Mouse (Mus musculus) MEL (cell line): ENCODE data around the gene Dnaaf5. TPM values are rescaled to one million over a fixed set of nuclear protein-coding genes. Genes with fewer than 3 reads are reported as not detected.

Experiments used
- DNase-seq: peaks from one replicate; pipeline ENCODE4 v3.0.0; 2011; ENCODE audit warnings: low read depth, low spot score
- H3K27ac ChIP-seq: 2 replicates; pipeline ENCODE4 v1.5.1; 2012; ENCODE audit warnings: low read depth, mild to moderate bottlenecking, control low read depth, low read length, moderate library complexity; ENCODE audit not compliant: control insufficient read depth
- H3K27me3 ChIP-seq, 2 experiments: fragments of 150-350 bp in 1 of 2; sonication (generic) in 1 of 2; 2 replicates each; pipeline ENCODE4 v1.6.1; 2012; ENCODE audit warnings: low read length in 2 of 2, mild to moderate bottlenecking in 2 of 2, improper control_type of control experiment in 1 of 2, moderate library complexity in 1 of 2; ENCODE audit not compliant: insufficient read depth in 2 of 2, control insufficient read depth in 1 of 2
- H3K36me3 ChIP-seq, 2 experiments: 2 replicates each; pipeline ENCODE4 v1.6.1; 2012 to 2014; ENCODE audit warnings: low read length in 2 of 2, improper control_type of control experiment in 1 of 2, inconsistent platforms in 1 of 2, mild to moderate bottlenecking in 1 of 2; ENCODE audit not compliant: insufficient read depth in 2 of 2, control insufficient read depth in 1 of 2
- H3K4me1 ChIP-seq, 2 experiments: fragments of 150-350 bp in 1 of 2; sonication (generic) in 1 of 2; 2 replicates each; pipeline ENCODE4 v1.6.1; 2012; ENCODE audit warnings: low read length in 2 of 2, improper control_type of control experiment in 1 of 2, mild to moderate bottlenecking in 1 of 2; ENCODE audit not compliant: insufficient read depth in 2 of 2, control insufficient read depth in 1 of 2
- H3K4me3 ChIP-seq, 2 experiments: fragments of 150-350 bp in 1 of 2; sonication (generic) in 1 of 2; 2 replicates each; pipeline ENCODE4 v1.5.1; 2012; ENCODE audit warnings: low read depth in 2 of 2, low read length in 2 of 2, mild to moderate bottlenecking in 2 of 2, moderate library complexity in 2 of 2, control low read depth in 1 of 2, improper control_type of control experiment in 1 of 2; ENCODE audit not compliant: control insufficient read depth in 1 of 2, insufficient read depth in 1 of 2
- H3K79me2 ChIP-seq: 2 replicates; pipeline ENCODE4 v1.6.1; 2012; ENCODE audit warnings: mild to moderate bottlenecking, low read length, moderate library complexity; ENCODE audit not compliant: control insufficient read depth, poor library complexity, insufficient read depth
- H3K9ac ChIP-seq: 2 replicates; pipeline ENCODE4 v1.6.1; 2012; ENCODE audit warnings: low read depth, mild to moderate bottlenecking, control low read depth, low read length, moderate library complexity; ENCODE audit not compliant: control insufficient read depth, poor library complexity, severe bottlenecking
- H3K9me3 ChIP-seq: fragments of 150-350 bp; sonication (generic); replicated peaks from 2 replicates; pipeline ENCODE4 v1.6.1; 2012; ENCODE audit warnings: mild to moderate bottlenecking, low read length, improper control_type of control experiment, moderate library complexity; ENCODE audit not compliant: insufficient read depth
- BHLHE40 ChIP-seq: IDR thresholded peaks from 2 replicates; pipeline ENCODE4 v1.6.1; 2012; ENCODE audit warnings: low read depth, mild to moderate bottlenecking, inconsistent platforms, low read length, improper control_type of control experiment, borderline replicate concordance
- CHD2 ChIP-seq: IDR thresholded peaks from 2 replicates; pipeline ENCODE4 v1.6.1; 2011; ENCODE audit warnings: low read length, improper control_type of control experiment
- E2F4 ChIP-seq: IDR thresholded peaks from 2 replicates; pipeline ENCODE4 v1.6.1; 2011; ENCODE audit warnings: low read depth, low read length, improper control_type of control experiment, borderline replicate concordance
- ELF1 ChIP-seq: IDR thresholded peaks from 2 replicates; pipeline ENCODE4 v1.6.1; 2014; ENCODE audit warnings: low read depth, mild to moderate bottlenecking, inconsistent platforms, low read length, improper control_type of control experiment, moderate library complexity
- EP300 ChIP-seq, 2 experiments: IDR thresholded peaks; 2 replicates each; pipeline ENCODE4 v1.6.1; 2011; ENCODE audit warnings: improper control_type of control experiment in 2 of 2, low read length in 2 of 2, low read depth in 1 of 2, mild to moderate bottlenecking in 1 of 2
- ETS1 ChIP-seq: IDR thresholded peaks from 2 replicates; pipeline ENCODE4 v1.6.1; 2012; ENCODE audit warnings: low read depth, mild to moderate bottlenecking, inconsistent platforms, low read length, improper control_type of control experiment, moderate library complexity
- GABPA ChIP-seq: IDR thresholded peaks from 2 replicates; pipeline ENCODE4 v1.6.1; 2012; ENCODE audit warnings: low read depth, mild to moderate bottlenecking, inconsistent platforms, low read length, improper control_type of control experiment, moderate library complexity
- GATA1 ChIP-seq: IDR thresholded peaks from 2 replicates; pipeline ENCODE4 v1.6.1; 2011; ENCODE audit warnings: low read depth, low read length, improper control_type of control experiment
- HCFC1 ChIP-seq: IDR thresholded peaks from 2 replicates; pipeline ENCODE4 v1.6.1; 2012; ENCODE audit warnings: low read depth, mild to moderate bottlenecking, inconsistent platforms, low read length, improper control_type of control experiment, moderate library complexity
- JUND ChIP-seq: IDR thresholded peaks from 2 replicates; pipeline ENCODE4 v1.6.1; 2011; ENCODE audit warnings: low read depth, mild to moderate bottlenecking, improper control_type of control experiment, low read length
- MAFK ChIP-seq: IDR thresholded peaks from 2 replicates; pipeline ENCODE4 v1.6.1; 2011; ENCODE audit warnings: low read depth, mild to moderate bottlenecking, low read length, improper control_type of control experiment, borderline replicate concordance
- MAX ChIP-seq: IDR thresholded peaks from 2 replicates; pipeline ENCODE4 v1.6.1; 2011; ENCODE audit warnings: low read length, improper control_type of control experiment
- MEF2A ChIP-seq: IDR thresholded peaks from 2 replicates; pipeline ENCODE4 v1.6.1; 2014; ENCODE audit warnings: low read depth, mild to moderate bottlenecking, inconsistent platforms, low read length, improper control_type of control experiment; ENCODE audit not compliant: poor library complexity, insufficient replicate concordance, severe bottlenecking; ENCODE audit errors: extremely low read depth
- MXI1 ChIP-seq: IDR thresholded peaks from 2 replicates; pipeline ENCODE4 v1.6.1; 2011; ENCODE audit warnings: mild to moderate bottlenecking, low read depth, low read length, improper control_type of control experiment
- MYB ChIP-seq: IDR thresholded peaks from 2 replicates; pipeline ENCODE4 v1.6.1; 2011; ENCODE audit warnings: mild to moderate bottlenecking, low read depth, low read length, improper control_type of control experiment
- MYC ChIP-seq: IDR thresholded peaks from 2 replicates; pipeline ENCODE4 v1.6.1; 2011; ENCODE audit warnings: low read depth, mild to moderate bottlenecking, low read length, improper control_type of control experiment, moderate library complexity
- NELFE ChIP-seq: IDR thresholded peaks from 2 replicates; pipeline ENCODE4 v1.6.1; 2011; ENCODE audit warnings: low read depth, low read length, improper control_type of control experiment
- POLR2A ChIP-seq, 2 experiments: IDR thresholded peaks; 2 replicates each; pipeline ENCODE4 v1.6.1; 2011 to 2012; ENCODE audit warnings: low read length in 2 of 2, mild to moderate bottlenecking in 2 of 2, control low read depth in 1 of 2, improper control_type of control experiment in 1 of 2, low read depth in 1 of 2, moderate library complexity in 1 of 2; ENCODE audit not compliant: control insufficient read depth in 1 of 2, insufficient read depth in 1 of 2, poor library complexity in 1 of 2
- POLR2AphosphoS2 ChIP-seq: IDR thresholded peaks from 2 replicates; pipeline ENCODE4 v1.6.1; 2011; ENCODE audit warnings: low read length, improper control_type of control experiment
- POLR2AphosphoS5 ChIP-seq: IDR thresholded peaks from 2 replicates; pipeline ENCODE4 v1.6.1; 2012; ENCODE audit warnings: low read depth, borderline replicate concordance, mild to moderate bottlenecking, inconsistent platforms, low read length, moderate library complexity, mixed read lengths
- RAD21 ChIP-seq: IDR thresholded peaks from 2 replicates; pipeline ENCODE4 v1.6.1; 2011; ENCODE audit warnings: mild to moderate bottlenecking, low read depth, low read length, improper control_type of control experiment
- RCOR1 ChIP-seq: IDR thresholded peaks from 2 replicates; pipeline ENCODE4 v1.6.1; 2012; ENCODE audit warnings: low read depth, mild to moderate bottlenecking, inconsistent platforms, low read length, improper control_type of control experiment
- SIN3A ChIP-seq: IDR thresholded peaks from 2 replicates; pipeline ENCODE4 v1.6.1; 2012; ENCODE audit warnings: low read length, improper control_type of control experiment, inconsistent platforms
- SMC3 ChIP-seq: IDR thresholded peaks from 2 replicates; pipeline ENCODE4 v1.6.1; 2011; ENCODE audit warnings: low read depth, low read length, improper control_type of control experiment
- TAL1 ChIP-seq: IDR thresholded peaks from 2 replicates; pipeline ENCODE4 v1.6.1; 2012; ENCODE audit warnings: mild to moderate bottlenecking, inconsistent platforms, low read length, moderate library complexity, mixed read lengths
- TBP ChIP-seq: IDR thresholded peaks from 2 replicates; pipeline ENCODE4 v1.8.0; 2011; ENCODE audit warnings: low read depth, low read length, improper control_type of control experiment
- UBTF ChIP-seq: IDR thresholded peaks from 2 replicates; pipeline ENCODE4 v1.6.1; 2012; ENCODE audit warnings: low read depth, mild to moderate bottlenecking, inconsistent platforms, low read length, improper control_type of control experiment, moderate library complexity, borderline replicate concordance; ENCODE audit not compliant: insufficient read depth
- USF2 ChIP-seq, 2 experiments: IDR thresholded peaks; 2 replicates each; pipeline ENCODE4 v1.6.1; 2011 to 2012; ENCODE audit warnings: improper control_type of control experiment in 2 of 2, low read length in 2 of 2, borderline replicate concordance in 1 of 2, inconsistent platforms in 1 of 2, low read depth in 1 of 2, mild to moderate bottlenecking in 1 of 2; ENCODE audit not compliant: insufficient read depth in 1 of 2
- ZC3H11A ChIP-seq: IDR thresholded peaks from 2 replicates; pipeline ENCODE4 v1.6.1; 2012; ENCODE audit warnings: low read depth, mild to moderate bottlenecking, inconsistent platforms, low read length, improper control_type of control experiment
- ZKSCAN1 ChIP-seq: IDR thresholded peaks from 2 replicates; pipeline ENCODE4 v1.6.1; 2012; ENCODE audit warnings: low read depth, mild to moderate bottlenecking, inconsistent platforms, low read length, improper control_type of control experiment, moderate library complexity
- ZMIZ1 ChIP-seq: IDR thresholded peaks from 2 replicates; pipeline ENCODE4 v1.6.1; 2012; ENCODE audit warnings: low read depth, mild to moderate bottlenecking, inconsistent platforms, low read length, improper control_type of control experiment, moderate library complexity
- polyA plus RNA-seq, 2 experiments: library from polyadenylated mRNA; stranded (reverse) in 1 of 2; unstranded in 1 of 2; fragments of >175 nt in 1 of 2; fragments of >200 nt in 1 of 2; gene quantifications; 2 replicates each; pipeline versions ENCODE4 v1.2.1 to v1.2.4; 2012; ENCODE audit warnings: low replicate concordance in 2 of 2, low read depth in 1 of 2; ENCODE audit not compliant: insufficient read length in 2 of 2, insufficient read depth in 1 of 2, missing spikeins in 1 of 2
- total RNA-seq: library from RNA; depleted of rRNA; stranded (reverse); fragments of 300-350 nt; gene quantifications from 2 replicates; pipeline ENCODE4 v1.2.3, GENCODE M21; 2012

The Dnaaf5 gene
- total and polyA plus RNA-seq, 3 experiments = 20.1 to 35.4 TPM; not detected in 1

DNA sequence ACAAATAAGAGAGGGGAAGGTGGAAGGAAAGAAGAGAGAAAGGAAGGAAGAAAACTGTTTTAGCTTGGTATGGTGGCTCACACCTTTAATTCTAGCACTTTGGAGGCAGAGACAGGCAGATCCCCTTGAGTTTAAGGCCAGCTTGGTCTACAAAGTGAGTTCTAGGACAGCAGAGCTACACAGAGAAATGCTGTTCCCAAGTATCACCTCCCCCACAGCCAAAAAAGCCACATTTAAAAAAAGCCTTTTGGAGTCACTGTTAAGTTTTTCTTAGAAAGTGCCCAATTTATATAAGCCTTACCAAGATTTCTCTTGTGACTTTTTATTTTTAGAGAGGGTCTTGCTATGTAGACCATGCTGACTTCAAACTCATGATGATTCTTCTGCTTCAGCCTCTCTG, 64.3 kb downstream of the Dnaaf5 start:
- H3K9me3 ChIP-seq = no peaks in the 10 kb centered on the region
- DNase-seq = no peak
- H3K79me2 ChIP-seq = peaks cover 35% of the 10 kb centered on the region
- no peak overlapping the region for H3K9ac ChIP-seq
- peaks cover 0 to 18% of the 10 kb centered on the region in 2 experiments; a peak in 2 of 4 replicates for H3K36me3 ChIP-seq
- H3K4me1 ChIP-seq = no peaks in the 10 kb centered on the region
- H3K27me3 ChIP-seq = no peaks in the 10 kb centered on the region
- TF ChIP-seq BHLHE40 = no peak
- no peak for TF ChIP-seq TAL1
- TF ChIP-seq POLR2A (IDR thresholded peaks at IDR 0.05; ENCODE audit: control insufficient read depth in 1 of 2, insufficient read depth in 1 of 2, low read depth in 1 of 2, low read length in 2 of 2, poor library complexity in 1 of 2) = no peak
- no peak for TF ChIP-seq MYC
- no peak for TF ChIP-seq POLR2AphosphoS2
- TF ChIP-seq GABPA = no peak
- no peak for TF ChIP-seq MYB
- no peak for TF ChIP-seq RCOR1
- TF ChIP-seq E2F4 = no peak
- no peak for TF ChIP-seq ZMIZ1
- no peak for TF ChIP-seq MXI1
- no peak for TF ChIP-seq HCFC1
- no peak for TF ChIP-seq POLR2AphosphoS5
- no peak for TF ChIP-seq CHD2
- TF ChIP-seq RAD21 = no peak
- no peak for TF ChIP-seq SIN3A
- H3K4me3 ChIP-seq = no peak overlapping the region
- no peak overlapping the region for H3K27ac ChIP-seq

DNA sequence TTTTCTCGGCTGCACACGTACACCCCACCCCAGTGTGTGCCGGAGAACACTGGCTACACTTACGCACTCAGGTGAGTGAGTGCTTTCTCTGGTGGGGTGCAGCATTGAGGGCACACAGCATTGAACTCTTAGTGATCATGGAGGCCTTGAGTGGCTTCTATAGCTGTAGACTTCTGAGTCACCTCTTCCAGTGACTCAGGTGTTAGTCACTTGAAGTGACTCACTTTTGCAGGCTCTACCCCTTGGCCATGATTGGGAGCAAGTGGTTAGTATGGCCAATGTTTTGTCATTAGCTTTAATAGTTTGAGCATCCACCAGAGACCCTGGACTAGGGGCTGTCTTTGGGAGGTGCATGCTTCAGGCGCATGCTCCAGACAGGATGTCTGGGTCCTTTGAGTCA, 65.2 kb downstream of the Dnaaf5 start:
- peaks cover 27% of the 10 kb centered on the region for H3K79me2 ChIP-seq
- H3K9ac ChIP-seq = no peak overlapping the region
- TF ChIP-seq ELF1 (no peak), USF2 (IDR thresholded peaks at IDR 0.05; ENCODE audit: borderline replicate concordance in 1 of 2, insufficient read depth in 1 of 2, low read depth in 1 of 2, low read length in 2 of 2) (no peak), ETS1 (no peak), MXI1 (no peak), MAX (no peak), UBTF (no peak), ZKSCAN1 (no peak), SMC3 (no peak), MAFK (no peak), JUND (no peak), SIN3A (no peak), NELFE (no peak), MEF2A (no peak), BHLHE40 (no peak), EP300 (IDR thresholded peaks at IDR 0.05; ENCODE audit: low read depth in 1 of 2, low read length in 2 of 2) (no peak), HCFC1 (no peak), TBP (no peak), ZC3H11A (no peak), POLR2AphosphoS5 (no peak), GATA1 (no peak)
- H3K4me1 ChIP-seq = no peaks in the 10 kb centered on the region
- no peak for DNase-seq
- H3K27me3 ChIP-seq = no peaks in the 10 kb centered on the region
- H3K36me3 ChIP-seq = peaks cover 0 to 13% of the 10 kb centered on the region in 2 experiments; a peak in 2 of 4 replicates
- no peak overlapping the region for H3K4me3 ChIP-seq
- H3K9me3 ChIP-seq = no peaks in the 10 kb centered on the region
- H3K27ac ChIP-seq = no peak overlapping the region
